Mouse (Mus musculus) kidney, adult 2 months (tissue): ENCODE measurements around the gene Wbp4.

Experiments used
- CTCF ChIP-seq: fragments of 200-500 bp; conservative IDR thresholded peaks from 2 replicates; pipeline ENCODE4 v1.5.1; 2011; ENCODE audit warnings: low read depth, mild to moderate bottlenecking, control low read depth, low read length, moderate library complexity, mixed read lengths; ENCODE audit not compliant: insufficient read depth, insufficient read length
- POLR2A ChIP-seq: fragments of 200-500 bp; IDR thresholded peaks from one replicate; pipeline ENCODE4 v1.6.1; 2011; ENCODE audit warnings: low read depth, low read length, control low read depth

DNA sequence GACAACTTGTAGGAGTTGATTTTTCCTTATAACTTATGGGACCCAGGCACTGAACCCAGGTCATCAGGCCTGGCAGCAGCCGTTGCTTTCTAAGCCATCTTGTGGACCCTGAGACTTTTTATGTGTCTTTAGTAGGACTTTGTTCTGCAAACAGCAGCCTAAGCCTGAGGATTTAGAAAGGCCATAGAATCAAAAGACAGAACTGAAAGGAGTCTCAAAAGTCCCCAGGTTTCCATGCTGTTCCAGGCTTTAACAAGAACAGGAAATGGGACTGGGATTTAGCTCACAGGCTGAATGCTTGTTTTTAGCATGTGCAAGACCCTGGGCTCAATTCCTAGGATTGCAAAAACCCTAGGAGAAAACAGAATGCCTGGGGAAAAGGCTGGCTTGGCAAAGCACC lies 26.5 kb upstream of the Wbp4 start:
- no peak for TF ChIP-seq POLR2A
- no peak for TF ChIP-seq CTCF
